Mouse (Mus musculus) ovary, postnatal 14 days (tissue): ENCODE data around the gene Lce3b.
A peak's percentile ranks its signal among the peaks of the same experiment; 100 is the strongest.

Experiments used
- DNase-seq: peaks from one replicate; pipeline ENCODE4 v3.0.0; 2022; ENCODE audit warnings: low spot score

The Lce3b gene

GRCm38 (mm10) chr3:92932679-92933078 is at the start of gene Lce3b:
Gene Lce3b (plus strand): TSS chr3:92932979.
- no peak for DNase-seq

- DNase-seq: peak; percentile 9
Observed at GRCm38 (mm10) chr3:92894063-92894462, 38.7 kb upstream of the Lce3b start.

- no peak for DNase-seq
Observed at GRCm38 (mm10) chr3:92894489-92894888, 38.3 kb upstream of the Lce3b start.

GRCm38 (mm10) chr3:92902992-92903391 is 29.8 kb upstream of the Lce3b start:
- DNase-seq: peak; percentile 15

GRCm38 (mm10) chr3:92903640-92904039 is 29.1 kb upstream of the Lce3b start:
- DNase-seq: no peak

- DNase-seq: no peak
Observed at GRCm38 (mm10) chr3:92905182-92905581, 27.6 kb upstream of the Lce3b start.

GRCm38 (mm10) chr3:92907571-92907970 is 25.2 kb upstream of the Lce3b start:
- peak; percentile 17 for DNase-seq

- peak; percentile 6 for DNase-seq
Observed at GRCm38 (mm10) chr3:92920364-92920763, 12.4 kb upstream of the Lce3b start.

GRCm38 (mm10) chr3:92926130-92926529 is 6.6 kb upstream of the Lce3b start, which contains the start of gene Lce3a:
Gene Lce3a (minus strand): TSS chr3:92926230.
- DNase-seq: no peak

- DNase-seq: no peak
Observed at GRCm38 (mm10) chr3:92944186-92944585, 11.4 kb downstream of the Lce3b start, which contains the start of gene Lce3c. Gene Lce3c (plus strand): TSS chr3:92944486.

- no peak for DNase-seq
Observed at GRCm38 (mm10) chr3:92957090-92957489, 24.3 kb downstream of the Lce3b start, which contains the start of gene Lce3d. Gene Lce3d (plus strand): TSS chr3:92957390.

- no peak for DNase-seq
Observed at GRCm38 (mm10) chr3:92966761-92967160, 34.0 kb downstream of the Lce3b start, which contains the start of gene Lce3e. Gene Lce3e (plus strand): TSS chr3:92967061.

- DNase-seq: no peak
Observed at GRCm38 (mm10) chr3:92978484-92978883, 45.7 kb downstream of the Lce3b start.
